Mouse (Mus musculus) embryonic fibroblast, embryonic 13.5 days (primary cell): ENCODE measurements around the gene Pms1. TPM values are rescaled to one million over a fixed set of nuclear protein-coding genes. Genes with fewer than 3 reads are reported as not detected.
"Not testable (repeated sequence)": the region's sequence is repeated elsewhere in the genome, so short reads cannot be mapped to it uniquely, and the experiment has no call there.

Experiments
- H3K27ac ChIP-seq: 2 replicates; pipeline ENCODE4 v1.5.1; 2012; ENCODE audit warnings: low read length, control low read depth, inconsistent platforms; ENCODE audit not compliant: insufficient read depth
- H3K4me1 ChIP-seq: 2 replicates; pipeline ENCODE4 v1.6.1; 2011; ENCODE audit warnings: low read length; ENCODE audit not compliant: control insufficient read depth, insufficient read depth
- H3K4me3 ChIP-seq: 2 replicates; pipeline ENCODE4 v1.5.1; 2011; ENCODE audit warnings: mild to moderate bottlenecking, control low read depth, low read length; ENCODE audit not compliant: insufficient read depth
- CTCF ChIP-seq: IDR thresholded peaks from 2 replicates; pipeline ENCODE4 v1.5.1; 2011; ENCODE audit warnings: mild to moderate bottlenecking, control low read depth, low read length, moderate library complexity, borderline replicate concordance; ENCODE audit not compliant: insufficient read depth
- POLR2A ChIP-seq: IDR thresholded peaks from 2 replicates; pipeline ENCODE4 v1.6.1; 2011; ENCODE audit warnings: low read depth, mild to moderate bottlenecking, control low read depth, low read length, moderate library complexity
- polyA plus RNA-seq: library from polyadenylated mRNA; stranded (reverse); fragments of >200 nt; gene quantifications from 2 replicates; pipeline ENCODE4 v1.2.4, GENCODE M21; 2011; ENCODE audit warnings: low read depth; ENCODE audit not compliant: missing spikeins, insufficient read length

Pms1 gene
- polyA plus RNA-seq, 1 experiment, result 8.5 TPM

DNA sequence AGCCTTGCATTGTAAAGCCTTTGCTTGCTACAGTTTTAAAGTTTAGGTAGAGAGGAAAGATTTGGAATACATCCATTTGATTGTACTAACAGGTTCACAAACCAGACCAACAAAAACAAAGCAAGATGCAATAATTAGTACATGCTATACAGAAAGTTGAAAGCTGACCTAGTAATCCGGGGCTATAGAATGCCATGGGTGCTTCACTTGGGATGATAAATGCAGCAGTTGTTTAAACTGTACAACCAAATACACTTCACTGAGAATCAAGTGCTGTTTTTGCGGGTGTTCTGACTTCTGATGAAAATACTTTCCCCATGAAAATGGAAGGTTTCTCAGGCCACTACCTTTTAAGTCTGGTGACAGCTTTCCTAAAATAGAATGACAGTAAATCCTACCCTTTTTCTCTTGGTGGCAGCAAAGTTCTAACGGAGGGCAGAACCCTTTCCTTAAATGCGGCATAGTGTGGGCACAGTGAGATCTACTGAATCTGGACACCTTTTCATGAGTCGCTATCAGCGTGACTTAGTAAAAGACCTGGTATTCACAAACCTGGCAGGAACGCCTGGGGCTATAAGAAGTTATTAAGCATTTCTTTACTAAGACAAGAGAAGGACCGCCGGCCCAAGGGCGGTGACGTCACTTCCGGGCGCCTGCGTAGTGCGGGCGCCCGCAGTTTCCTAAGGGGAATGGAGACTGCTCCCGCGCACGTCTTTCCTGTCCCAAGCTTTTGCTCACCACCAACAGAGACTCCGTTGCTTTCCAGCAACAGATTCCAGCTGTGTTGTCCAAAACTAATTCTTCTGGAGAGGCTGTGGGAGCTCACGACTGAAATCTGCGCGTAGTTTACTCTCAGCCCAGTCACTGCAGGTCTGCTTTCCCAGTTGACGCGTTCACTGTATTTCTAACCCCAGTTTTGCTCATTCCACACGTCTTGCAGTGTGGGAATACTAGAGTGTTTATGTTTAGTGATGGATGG is 16.5 kb upstream of the Pms1 start, which contains the start of gene Osgepl1:
TSS of gene Osgepl1 (plus strand) at position 636 of the 979 bp plus-strand sequence.
- peak; percentile 73 for TF ChIP-seq POLR2A
- no peak for TF ChIP-seq CTCF
- peak within 1 kb of the TSS; percentile 91 for H3K27ac ChIP-seq
- peak within 1 kb of the TSS; percentile 91 for H3K4me3 ChIP-seq
- H3K4me1 ChIP-seq, result no peaks in the 10 kb centered on the region

DNA sequence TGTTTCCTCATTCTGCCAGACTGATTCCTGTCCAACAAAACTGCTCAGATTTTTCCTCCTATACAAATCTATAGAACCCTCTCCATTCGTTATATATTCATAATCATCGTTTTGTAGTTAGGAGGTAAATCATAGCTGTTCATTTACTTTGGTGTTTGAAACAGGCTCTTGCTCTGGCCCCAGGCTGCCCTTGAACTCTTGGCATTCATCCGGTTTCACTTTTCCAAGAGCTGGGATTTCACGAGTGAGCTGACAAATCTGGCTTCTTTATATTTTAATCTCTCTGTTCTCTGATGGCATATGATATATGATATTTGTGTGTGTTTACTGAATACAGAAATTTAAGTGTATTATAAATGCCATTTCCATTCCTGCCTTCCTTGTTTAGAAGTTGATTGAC is 3.7 kb upstream of the Pms1 start:
- H3K4me3 ChIP-seq, result no peak overlapping the region
- TF ChIP-seq CTCF (no peak), POLR2A (no peak)
- no peak overlapping the region for H3K27ac ChIP-seq
- no peaks in the 10 kb centered on the region; the same call in 1 of the 2 replicates for H3K4me1 ChIP-seq

DNA sequence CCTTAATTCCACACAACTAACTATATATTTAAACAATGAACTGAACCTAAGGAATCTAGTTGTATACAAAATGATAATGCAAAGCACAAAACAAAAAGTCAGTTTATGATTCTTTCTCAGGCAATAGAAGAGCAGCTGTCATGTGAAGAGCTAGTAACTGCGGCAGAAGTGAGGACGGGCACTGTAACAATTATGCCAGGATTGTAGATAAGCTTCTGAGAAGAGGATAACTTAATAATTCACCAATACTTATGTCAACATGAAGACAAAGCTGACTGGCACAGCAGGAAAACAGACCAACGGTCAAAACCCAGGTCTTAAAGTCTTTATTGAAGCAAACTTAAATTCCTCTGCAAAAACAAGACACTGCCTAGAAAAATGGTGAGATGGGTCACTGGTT is 5.6 kb downstream of the Pms1 start:
- no peaks in the 10 kb centered on the region; the same call in 1 of the 2 replicates for H3K4me1 ChIP-seq
- H3K4me3 ChIP-seq, result no peak overlapping the region
- H3K27ac ChIP-seq, result no peak overlapping the region
- TF ChIP-seq CTCF (no peak), POLR2A (no peak)

DNA sequence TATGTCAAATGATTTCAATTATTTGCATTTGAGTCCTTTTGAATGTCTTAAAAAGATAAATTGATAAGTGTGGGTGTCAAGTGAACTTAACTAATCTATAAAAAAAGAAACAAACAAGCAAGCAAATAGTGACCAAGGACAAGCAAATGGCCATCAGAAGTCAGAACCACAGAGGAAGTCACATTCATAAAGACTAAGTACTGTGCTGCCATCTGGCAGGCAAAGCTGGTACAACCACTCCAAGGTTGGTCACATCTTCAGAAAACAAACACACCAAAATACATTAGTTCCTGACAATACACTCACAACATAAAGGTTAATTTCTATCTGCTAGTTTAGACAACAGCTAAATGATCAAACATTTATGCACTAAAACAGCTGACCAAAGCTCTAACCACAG is 24.2 kb downstream of the Pms1 start:
- Histone ChIP-seq H3K27ac (no peak overlapping the region), H3K4me3 (no peak overlapping the region), H3K4me1 (no peaks in the 10 kb centered on the region)
- TF ChIP-seq POLR2A (no peak), CTCF (no peak)

DNA sequence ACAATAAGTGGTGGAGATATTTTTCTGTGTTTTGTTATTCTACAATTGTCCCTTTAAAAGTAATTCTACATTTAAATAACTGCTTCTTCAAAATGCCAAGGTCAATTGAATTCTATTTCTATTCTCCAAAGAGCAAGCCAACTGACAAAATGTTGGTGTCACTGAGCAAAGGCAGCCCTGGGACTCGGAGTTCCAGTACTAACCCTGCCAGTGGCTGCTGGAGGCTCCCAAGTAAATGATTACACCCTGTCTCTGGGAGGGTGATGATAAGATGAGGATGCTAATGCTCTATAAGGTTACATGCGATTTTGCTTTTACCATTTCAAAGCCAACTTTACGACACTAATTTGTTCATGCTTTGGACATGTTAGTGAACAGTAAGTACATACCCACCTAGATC is 26.9 kb downstream of the Pms1 start:
- H3K4me1 ChIP-seq, result no peaks in the 10 kb centered on the region
- H3K4me3 ChIP-seq, result no peak overlapping the region
- no peak for TF ChIP-seq POLR2A
- TF ChIP-seq CTCF, result no peak
- no peak overlapping the region for H3K27ac ChIP-seq

DNA sequence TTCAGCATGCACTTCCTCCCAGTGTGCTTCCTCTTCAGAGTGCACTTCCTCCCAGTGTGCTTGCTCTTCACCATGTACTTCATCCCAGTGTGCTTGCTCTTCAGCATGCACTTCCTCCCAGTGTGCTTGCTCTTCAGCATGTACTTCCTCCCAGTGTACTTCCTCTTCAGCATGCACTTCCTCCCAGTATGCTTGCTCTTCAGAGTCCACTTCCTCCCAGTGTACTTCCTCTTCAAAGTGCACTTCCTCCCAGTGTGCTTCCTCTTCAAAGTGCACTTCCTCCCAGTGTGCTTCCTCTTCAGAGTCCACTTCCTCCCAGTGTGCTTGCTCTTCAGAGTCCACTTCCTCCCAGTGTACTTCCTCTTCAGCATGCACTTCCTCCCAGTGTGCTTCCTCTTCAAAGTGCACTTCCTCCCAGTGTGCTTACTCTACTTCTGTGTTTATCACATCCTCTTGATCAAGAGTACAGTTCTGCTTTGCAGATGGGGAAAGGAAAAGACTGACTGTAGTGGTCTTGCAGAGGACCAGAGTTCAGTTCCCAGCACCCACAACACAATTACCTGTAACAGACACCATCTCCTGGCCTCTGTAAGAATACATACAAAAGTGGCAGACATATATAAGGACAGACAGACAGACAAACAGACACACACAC is 31.7 kb downstream of the Pms1 start:
- not testable (repeated sequence) for H3K4me3 ChIP-seq, H3K27ac ChIP-seq, H3K4me1 ChIP-seq

DNA sequence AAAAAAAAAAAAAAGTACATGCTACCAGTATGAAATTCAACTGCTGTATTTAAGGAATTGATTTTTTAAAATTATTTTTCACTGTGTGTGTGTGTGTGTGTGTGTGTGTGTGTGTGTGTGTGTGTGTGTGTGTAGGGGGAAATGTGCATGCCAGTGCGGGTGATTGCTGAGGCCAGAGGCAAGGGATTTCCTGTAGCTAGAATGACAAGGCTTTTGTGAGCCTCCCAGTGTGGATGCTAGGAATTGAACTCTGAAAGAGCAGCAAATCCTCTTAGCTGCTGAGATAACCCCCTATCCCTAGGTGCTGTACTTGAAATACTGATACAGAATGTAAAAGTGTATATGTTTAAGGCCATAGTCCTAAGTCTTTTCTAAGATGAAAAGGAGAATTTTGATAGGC is 70.8 kb downstream of the Pms1 start:
- H3K27ac ChIP-seq, result no peak overlapping the region
- no peak for TF ChIP-seq CTCF
- TF ChIP-seq POLR2A, result no peak
- H3K4me3 ChIP-seq, result no peak overlapping the region
- no peaks in the 10 kb centered on the region for H3K4me1 ChIP-seq

DNA sequence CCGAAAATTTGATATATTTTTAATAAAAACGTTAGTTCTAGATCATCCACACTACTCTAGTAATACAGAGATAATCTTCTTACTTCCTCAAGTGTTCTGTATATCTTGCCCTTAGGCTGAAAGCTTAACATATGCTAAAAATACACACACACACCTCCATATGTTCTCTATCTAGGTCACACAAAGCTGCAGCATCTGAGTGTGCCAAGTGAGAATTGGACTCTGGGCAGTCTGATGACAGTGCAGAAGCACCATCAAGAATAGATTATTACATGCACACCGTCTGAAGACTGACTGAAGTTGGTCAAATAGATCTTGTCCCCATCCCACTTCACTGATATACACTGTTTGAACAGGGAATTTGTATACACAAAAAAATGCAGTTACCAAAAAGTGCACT is 71.2 kb downstream of the Pms1 start:
- TF ChIP-seq CTCF (no peak), POLR2A (no peak)
- Histone ChIP-seq H3K4me1 (no peaks in the 10 kb centered on the region), H3K27ac (no peak overlapping the region), H3K4me3 (no peak overlapping the region)

DNA sequence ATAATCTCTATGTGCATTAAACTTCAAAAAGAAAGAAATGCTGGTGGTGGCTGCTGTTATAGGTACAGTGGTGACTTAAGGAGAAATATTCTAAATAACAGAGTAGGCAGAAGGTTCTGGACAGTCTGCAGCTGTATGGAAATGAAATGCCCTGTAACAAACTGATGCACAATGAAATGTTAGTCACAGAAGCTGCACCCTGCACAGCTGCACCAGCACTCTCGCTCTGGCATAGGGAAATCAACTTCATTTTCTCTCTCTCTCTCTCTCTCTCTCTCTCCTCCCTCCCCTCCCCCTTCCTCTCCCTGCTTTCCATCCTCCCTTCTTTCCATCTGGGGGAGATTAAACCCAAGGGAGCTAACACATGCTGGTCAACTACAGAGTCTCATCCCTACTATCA is 72.0 kb downstream of the Pms1 start:
- Histone ChIP-seq H3K4me1 (no peaks in the 10 kb centered on the region), H3K27ac (no peak overlapping the region), H3K4me3 (no peak overlapping the region)
- TF ChIP-seq POLR2A, result no peak
- no peak for TF ChIP-seq CTCF

DNA sequence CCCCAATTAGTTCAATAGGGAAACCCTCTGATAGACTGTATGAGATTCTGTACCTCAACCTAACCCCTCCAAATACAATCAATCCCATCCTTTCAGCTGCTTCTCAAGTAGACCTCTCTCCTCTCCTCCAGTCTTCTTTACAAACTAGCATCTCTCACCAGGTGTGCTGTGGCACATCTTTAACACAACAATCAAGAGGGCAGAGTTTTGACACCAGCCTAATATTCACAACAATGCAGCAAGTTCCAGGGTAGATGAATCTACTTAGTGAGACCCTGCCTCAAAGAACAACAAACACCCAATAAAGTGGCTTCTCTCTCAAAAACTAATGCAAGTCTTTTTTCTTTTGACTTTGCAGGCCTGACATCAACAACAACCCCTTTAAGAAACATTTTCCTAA is 86.7 kb downstream of the Pms1 start:
- no peak overlapping the region for H3K4me3 ChIP-seq
- no peaks in the 10 kb centered on the region for H3K4me1 ChIP-seq
- TF ChIP-seq CTCF (no peak), POLR2A (no peak)

More for the DNA sequence above, 86.7 kb downstream of the Pms1 start:
- H3K27ac ChIP-seq, result no peak overlapping the region
